Mouse (Mus musculus) cerebellum, adult 9-10 months (tissue): ENCODE measurements around the gene Cpeb1.

Experiments
- DNase-seq: peaks from one replicate; pipeline ENCODE4 v3.0.0; 2022

Cpeb1 gene

DNA sequence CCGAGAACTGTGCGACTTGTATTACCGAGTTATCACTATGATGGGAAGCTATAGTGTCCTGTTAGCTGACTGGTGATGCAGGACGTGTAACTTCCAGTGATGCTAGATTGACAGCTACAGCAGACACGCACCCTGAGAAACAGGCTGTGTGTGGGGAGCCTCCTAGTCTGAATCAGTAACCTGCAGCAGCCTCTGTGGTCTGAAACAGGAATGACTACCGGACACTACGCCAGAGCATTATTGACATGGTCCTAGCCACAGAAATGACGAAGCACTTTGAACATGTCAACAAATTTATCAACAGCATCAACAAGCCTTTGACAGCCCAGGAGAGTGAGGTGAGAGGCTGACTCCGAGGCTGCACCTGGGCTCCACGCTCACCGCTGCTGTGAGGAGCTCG is 129.2 kb downstream of the Cpeb1 start:
- DNase-seq, result no peak

DNA sequence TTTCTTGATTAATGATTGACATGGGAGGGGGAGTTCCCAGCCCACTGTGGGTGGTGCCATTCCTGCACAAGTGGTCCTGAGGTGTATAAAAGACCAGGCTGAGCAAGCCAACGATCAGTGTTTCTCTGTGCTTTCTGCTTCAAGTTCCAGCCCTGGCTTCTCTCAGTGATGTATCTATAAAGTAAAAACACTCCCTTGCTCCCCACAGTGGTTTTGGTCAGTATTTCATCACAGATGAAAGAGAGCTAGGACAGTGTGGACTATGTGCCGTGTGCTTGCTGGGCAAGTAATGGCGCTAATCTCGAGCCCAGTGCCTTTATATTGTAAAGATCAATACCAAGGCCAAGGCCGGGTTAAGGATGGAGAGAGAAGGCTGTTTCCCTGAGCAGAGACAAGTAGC is 133.5 kb downstream of the Cpeb1 start:
- DNase-seq, result no peak

DNA sequence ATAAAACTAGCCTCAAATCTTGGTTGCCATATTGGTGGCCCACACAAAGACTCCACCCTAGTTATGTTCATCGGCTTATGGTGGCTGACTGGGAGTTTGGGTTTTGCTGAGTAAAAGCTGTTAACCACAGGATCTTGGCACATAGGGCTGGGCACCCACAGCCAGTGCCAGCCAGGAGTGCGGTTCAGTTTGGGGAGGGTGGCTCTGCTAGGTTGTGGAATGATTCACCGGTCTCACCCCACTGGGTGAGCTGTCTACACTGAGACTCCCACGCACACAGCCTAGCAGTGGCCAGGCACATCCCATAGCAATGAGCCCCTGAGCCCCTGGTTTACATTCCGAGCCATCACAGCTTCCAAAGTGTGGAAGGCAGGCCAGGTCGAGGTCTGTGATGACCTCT is 135.5 kb downstream of the Cpeb1 start:
- no peak for DNase-seq

DNA sequence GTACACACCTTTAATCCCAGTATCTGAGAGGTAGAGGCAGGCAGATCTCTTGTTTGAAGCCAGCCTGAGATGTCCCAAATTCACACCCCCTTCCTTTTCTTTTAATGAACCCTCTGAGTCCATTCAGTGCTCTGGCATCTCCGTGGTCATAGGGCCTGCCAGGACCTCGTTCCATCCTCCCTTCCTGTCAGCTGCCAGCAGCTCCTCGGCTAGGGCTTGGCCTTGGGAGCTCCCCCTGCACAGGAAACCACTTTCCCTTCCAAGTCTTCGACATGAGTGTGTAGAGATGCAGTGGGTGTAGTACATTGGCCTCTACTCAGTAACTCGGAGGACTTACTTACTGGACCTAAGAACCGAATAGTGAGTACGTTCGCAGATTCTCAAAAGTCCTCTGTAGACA is 139.7 kb downstream of the Cpeb1 start:
- no peak for DNase-seq

DNA sequence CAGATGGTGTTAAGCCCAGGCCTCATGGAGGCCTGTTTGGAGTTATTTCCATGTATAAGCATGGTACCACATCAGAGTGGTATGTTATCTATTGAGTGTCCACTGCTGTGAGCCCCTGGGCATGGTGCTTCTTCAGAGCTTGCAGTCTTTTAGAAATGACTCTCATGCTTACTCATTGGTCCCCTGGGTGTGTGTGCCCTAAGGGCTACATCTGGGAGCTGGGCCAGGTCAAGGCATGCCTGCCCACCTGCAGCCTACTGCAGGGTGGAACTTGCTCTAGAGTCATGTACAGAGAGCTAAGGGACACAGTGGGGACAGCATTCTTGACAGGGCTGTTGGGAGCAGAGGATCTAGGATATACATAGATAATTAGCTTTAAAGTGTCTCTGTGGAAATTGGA is 143.7 kb downstream of the Cpeb1 start:
- no peak for DNase-seq

DNA sequence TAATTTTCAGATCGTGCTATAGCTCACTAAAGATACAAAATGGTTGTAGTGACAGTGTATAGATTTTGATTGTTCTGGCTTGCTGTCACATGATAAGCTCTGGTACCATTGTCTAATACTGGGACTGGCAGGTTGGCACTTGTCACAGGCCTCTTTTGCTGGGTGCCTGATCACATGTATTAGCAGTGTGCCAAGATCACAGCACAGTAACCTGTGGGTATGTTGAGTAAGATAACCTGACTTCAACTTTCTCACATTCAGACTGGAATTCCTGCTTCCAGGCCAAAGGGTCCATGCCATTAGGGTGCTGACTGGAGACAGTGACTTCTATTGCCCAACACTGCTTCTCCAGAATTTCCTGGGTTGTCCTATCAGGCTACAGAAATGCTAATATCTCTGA is 144.1 kb downstream of the Cpeb1 start:
- DNase-seq, result no peak

DNA sequence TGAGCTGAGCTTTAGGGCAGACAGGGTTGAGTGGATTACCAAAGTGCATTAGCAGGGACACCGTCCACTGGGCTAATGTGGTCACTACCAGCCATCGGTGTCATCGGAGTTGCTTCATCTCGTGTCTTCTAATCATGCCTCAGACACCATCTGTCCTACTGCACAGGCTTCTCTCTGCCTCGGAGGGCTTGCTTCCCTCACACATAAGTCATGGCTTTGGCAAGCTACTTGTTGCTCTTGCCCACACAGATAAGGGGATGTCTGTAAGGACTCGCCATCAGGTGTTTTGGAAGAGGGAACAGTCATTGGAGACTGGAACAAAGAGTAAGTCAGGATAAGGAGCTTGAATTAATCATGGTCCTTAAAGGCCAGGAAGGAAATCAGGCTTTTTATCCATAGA is 146.0 kb downstream of the Cpeb1 start:
- DNase-seq, result no peak

DNA sequence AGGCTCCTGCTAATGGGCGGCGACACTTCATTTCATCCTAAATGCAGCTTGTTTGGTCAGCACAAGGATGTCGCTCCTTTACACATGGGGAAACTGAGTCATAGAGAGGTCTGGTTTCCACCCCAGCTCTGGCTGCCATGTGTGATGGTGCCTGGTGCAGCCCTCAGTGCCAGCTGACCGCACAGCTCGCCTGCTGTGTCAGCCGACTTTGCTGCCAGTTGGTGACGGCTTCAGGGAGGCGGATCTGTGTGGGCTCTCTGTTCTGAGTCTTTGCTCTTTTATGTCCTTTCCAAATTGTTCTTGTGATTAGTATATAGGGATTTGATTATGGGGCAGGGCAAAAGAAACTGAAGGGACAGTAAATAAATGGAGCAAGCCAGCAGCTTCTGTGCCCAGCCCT is 147.5 kb downstream of the Cpeb1 start:
- DNase-seq, result peak; percentile 13

DNA sequence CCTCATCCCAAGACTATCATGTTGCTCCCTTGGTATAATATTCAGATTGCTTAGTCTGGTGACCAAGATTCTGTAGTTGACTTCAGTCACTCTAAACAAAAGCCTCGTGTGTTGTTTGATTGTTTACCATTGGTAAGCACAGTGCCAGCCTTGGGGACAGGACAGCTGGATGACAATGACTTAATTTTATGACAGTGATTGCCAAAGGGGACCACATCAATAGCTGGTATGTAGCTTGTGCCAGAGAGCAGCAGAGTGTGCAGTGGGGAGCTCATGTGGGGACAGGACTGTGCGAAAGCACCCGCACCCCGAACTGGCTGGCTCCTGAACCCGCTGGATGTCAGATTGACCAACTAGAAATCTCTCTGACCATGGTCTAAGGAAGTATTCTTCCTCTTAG is 150.6 kb downstream of the Cpeb1 start:
- peak; percentile 8 for DNase-seq

DNA sequence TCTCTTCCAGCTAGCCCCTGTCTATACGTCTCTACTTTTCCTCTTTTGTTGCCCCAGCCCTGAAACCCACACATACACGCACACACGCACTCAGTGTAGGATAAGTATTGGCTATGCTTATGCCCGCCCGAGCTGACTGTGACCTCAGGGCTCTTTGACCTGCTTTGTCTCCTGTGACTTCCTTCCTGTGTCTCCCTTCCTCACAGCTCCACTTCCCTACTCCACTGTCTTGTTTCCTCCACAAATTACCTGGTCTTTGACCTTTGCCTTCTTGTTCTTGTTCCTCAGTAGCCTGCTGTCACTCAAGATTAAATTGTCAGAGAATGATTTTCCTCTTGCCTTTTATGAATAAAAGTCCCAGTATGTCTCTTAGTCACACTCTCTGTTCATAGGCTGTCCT is 151.2 kb downstream of the Cpeb1 start:
- DNase-seq, result no peak

DNA sequence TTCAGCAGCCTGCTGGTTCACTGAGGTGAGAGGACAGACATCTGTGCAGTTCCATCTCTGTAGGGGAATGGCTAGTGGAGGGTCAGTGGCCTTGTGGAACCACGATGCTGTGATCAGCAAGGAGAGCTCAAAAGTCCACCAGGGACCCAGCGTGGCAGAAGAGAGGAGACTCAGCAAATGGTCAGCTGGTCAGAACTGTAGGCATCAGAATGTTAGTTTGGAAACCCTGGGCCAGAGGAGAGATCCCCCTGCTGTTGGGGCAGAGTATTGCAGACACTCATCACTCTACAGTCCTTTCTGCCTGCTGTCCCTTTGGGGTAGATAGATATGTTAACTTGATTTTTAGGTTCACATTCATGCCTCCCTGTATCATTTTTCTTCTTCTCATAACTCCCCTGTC is 151.6 kb downstream of the Cpeb1 start:
- DNase-seq, result no peak

DNA sequence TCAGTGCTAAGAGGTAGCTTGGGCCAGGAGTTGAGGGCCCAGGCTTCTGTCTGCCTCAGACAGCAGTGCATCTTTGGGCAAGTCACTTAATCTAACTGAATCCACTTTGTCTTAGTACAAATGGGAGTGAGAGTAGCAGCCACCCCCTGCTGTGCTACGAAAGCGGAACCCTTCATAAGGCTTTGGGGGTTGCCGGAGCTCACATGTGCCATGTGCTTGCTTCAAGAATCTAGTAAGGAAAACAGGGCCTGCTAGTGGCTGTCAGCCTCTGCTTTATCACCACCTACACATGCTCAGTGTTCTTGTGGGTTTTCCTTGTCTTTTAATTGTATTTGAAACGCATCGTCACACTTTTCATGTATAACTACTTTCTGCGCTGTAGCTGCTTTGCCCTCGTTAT is 153.9 kb downstream of the Cpeb1 start:
- DNase-seq, result no peak

DNA sequence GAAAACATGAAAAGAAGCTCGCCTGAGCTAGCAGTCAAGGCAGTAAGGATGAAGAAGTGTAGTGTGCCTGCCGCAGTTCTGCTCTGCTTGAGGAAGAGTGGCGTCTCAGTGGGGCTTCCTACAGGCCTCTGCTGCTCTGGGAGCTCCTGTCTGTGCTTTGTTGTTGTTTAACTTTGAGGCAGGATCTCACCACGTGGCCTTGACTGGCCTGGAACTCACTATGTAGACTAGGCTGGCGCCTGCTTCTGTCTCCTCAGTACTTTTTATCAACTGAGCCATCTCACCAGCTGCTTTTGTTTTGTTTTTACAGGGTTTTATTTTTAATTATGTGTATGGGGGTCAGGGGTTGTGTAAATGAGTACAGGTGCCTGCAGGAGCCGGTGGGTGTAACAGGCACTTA is 157.1 kb downstream of the Cpeb1 start:
- no peak for DNase-seq
